8 mouse cellular contexts compared by ENCODE assay signal in genomic region chr8:114541132-114541531, GRCm38 (mm10).
A peak's percentile ranks its signal among the peaks of the same experiment; 100 is the strongest.
DNase-seq lines count a peak whose midpoint lies in the region; TF ChIP-seq lines count a peak whose summit lies in the region.

No protein-coding gene starts in this region.

- H3K27ac ChIP-seq in heart, embryonic 10.5 days = no peak overlapping the region

- H3ac ChIP-seq in C2C12 (ENCODE audit: control insufficient read depth, insufficient read length, low read depth) = no peak overlapping the region

- H3K4me1 ChIP-seq in heart, embryonic 10.5 days = no peaks in the 10 kb centered on the region

- no peak overlapping the region for H3K4me3 ChIP-seq in heart, embryonic 10.5 days
- no peak overlapping the region for H3K4me3 ChIP-seq in C2C12 (ENCODE audit: insufficient read depth, poor library complexity, severe bottlenecking)

- peaks cover 39% of the 10 kb centered on the region for H3K27me3 ChIP-seq in heart, embryonic 10.5 days (ENCODE audit: insufficient read depth, poor library complexity, severe bottlenecking)
- no peaks in the 10 kb centered on the region for H3K27me3 ChIP-seq in C2C12 (ENCODE audit: control insufficient read depth, insufficient read depth, insufficient read length)

- peak; percentile 35 for TF ChIP-seq CTCF in C2C12 (IDR thresholded peaks at IDR 0.05; ENCODE audit: control insufficient read depth, insufficient read depth, insufficient read length)

- H3K9me3 ChIP-seq in heart, embryonic 10.5 days = no peaks in the 10 kb centered on the region

- peak; percentile 48 to 75 for DNase-seq in heart, adult 18-20 months
- DNase-seq in heart, embryonic 10.5 days (ENCODE audit: low spot score) = no peak
- peak; percentile 3 for DNase-seq in c-Kit-positive CD71-positive TER-119-positive erythroid progenitor cells, embryonic 14.5 days (ENCODE audit: low spot score)
- DNase-seq in gastrocnemius, adult 18-20 months (ENCODE audit: low spot score) = peak; percentile 64
- peak; percentile 59 for DNase-seq in kidney, postnatal 14 days
- peak; percentile 45 for DNase-seq in lung, postnatal 14 days
- no peak for DNase-seq in spleen, postnatal 36 days (ENCODE audit: low spot score in 2 of 2)

- no peaks in the 10 kb centered on the region for H3K79me3 ChIP-seq in C2C12 (ENCODE audit: low read depth)

- 11% methylated on average over 3 of the region's 3 CpGs for WGBS in heart, embryonic 10.5 days

- no peaks in the 10 kb centered on the region for H3K79me2 ChIP-seq in C2C12 (ENCODE audit: control insufficient read depth, insufficient read depth)

- no peaks in the 10 kb centered on the region for H3K36me3 ChIP-seq in heart, embryonic 10.5 days
- H3K36me3 ChIP-seq in C2C12 (ENCODE audit: control insufficient read depth, insufficient read depth) = no peaks in the 10 kb centered on the region

TF ChIP-seq in C2C12, 6 proteins besides CTCF, POLR2A, EP300 and RAD21:
- TF ChIP-seq MYOD1 (IDR thresholded peaks at IDR 0.05; ENCODE audit: control insufficient read depth, insufficient read length, low read depth) (no peak), MAX (IDR thresholded peaks at IDR 0.05) (no peak), MYOG (IDR thresholded peaks at IDR 0.05; ENCODE audit: control insufficient read depth, extremely low read depth, insufficient read length) (no peak), FOSL1 (IDR thresholded peaks at IDR 0.05; ENCODE audit: insufficient read depth, low read length, poor library complexity, severe bottlenecking) (no peak), CEBPB (IDR thresholded peaks at IDR 0.05; ENCODE audit: low read depth) (no peak), USF1 (IDR thresholded peaks at IDR 0.05; ENCODE audit: low read depth) (no peak)

Comparison
In these comparisons a context has a peak if more than half of its experiments do, and no peak if none do; other contexts are left out.
1. DNase-seq: peak in heart, adult 18-20 months (2 of 2), c-Kit-positive CD71-positive TER-119-positive erythroid progenitor cells, embryonic 14.5 days (single experiment), gastrocnemius, adult 18-20 months (single experiment), kidney, postnatal 14 days (single experiment) and lung, postnatal 14 days (single experiment); none in heart, embryonic 10.5 days (single experiment) and spleen, postnatal 36 days (0 of 2).